Mouse (Mus musculus): ENCODE data around the gene Spaca4. TPM values are rescaled to one million over a fixed set of nuclear protein-coding genes. Genes with fewer than 3 reads are reported as not detected.

The Spaca4 gene
- total RNA-seq, 2 experiments from 2014 or later, result not detected

DNA sequence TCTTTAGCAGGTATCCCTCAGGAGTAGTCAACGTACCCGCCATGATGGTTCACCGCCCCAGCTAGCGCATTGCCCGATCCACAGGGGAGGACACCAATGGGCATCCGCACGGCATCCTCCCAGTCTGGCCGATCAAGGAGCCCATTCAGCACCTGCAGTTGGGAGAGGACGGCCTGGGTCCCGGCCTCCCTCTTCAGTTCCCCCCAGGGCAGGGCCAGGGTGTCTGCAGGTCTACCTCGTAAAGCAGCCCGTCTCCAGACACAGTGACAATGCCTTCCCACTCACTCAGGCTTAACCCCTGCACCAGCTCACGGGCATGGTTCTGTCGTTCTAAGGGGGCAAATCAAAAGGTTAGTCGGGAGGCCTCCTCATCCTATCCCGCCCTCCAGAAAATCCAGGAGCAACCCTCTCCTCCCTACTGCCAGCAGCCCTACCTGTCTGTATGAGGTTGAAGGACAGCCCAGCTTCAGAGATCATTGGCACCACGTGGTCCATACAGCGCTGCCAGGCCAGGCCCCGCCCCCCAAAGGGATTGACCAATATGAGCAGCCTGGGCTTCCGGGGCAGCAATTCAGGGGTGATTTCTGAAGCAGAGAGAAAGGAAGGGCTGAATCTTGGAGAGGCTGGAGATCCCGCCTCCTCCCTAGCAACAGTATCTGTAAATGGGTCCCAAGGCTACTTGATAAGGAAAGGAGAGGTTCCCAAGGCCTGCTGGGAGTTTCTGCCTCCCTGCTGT, 13.4 kb downstream of the Spaca4 start:
- peak; percentile 84 for DNase-seq

DNA sequence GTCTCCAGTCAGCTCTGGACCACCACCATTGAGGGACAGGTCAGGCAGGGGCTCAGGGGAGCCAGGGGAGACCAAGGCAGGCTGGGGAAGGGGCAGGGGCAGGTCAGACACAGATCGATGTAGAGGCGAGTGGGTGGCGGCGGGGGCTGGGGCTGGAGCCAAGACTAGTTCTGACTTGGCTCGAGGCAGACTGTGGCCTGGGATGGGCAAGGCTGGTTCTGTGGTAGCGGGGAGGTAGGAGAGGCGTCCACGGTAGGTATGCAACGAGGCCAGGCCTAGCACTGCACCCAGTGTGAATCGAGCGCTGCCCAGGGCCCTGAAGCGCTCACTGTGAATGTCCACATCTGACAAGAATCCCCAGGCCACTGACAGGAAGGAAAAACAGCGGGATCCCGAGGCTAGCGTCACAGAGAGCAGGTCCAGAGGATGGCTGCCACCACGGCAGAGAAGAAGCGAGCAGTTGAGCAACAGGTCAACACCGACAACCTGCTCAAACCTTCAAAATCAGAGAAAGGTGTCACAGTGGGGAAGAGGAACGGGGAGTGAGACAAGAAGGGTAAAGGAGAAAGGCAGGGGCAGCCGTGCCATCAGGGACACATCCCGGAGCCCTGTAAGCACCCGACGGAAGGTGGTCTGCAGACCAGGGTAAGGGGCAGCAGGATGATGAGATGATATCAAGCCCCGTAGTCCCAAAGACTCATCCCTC, 14.1 kb downstream of the Spaca4 start:
- no peak for DNase-seq

DNA sequence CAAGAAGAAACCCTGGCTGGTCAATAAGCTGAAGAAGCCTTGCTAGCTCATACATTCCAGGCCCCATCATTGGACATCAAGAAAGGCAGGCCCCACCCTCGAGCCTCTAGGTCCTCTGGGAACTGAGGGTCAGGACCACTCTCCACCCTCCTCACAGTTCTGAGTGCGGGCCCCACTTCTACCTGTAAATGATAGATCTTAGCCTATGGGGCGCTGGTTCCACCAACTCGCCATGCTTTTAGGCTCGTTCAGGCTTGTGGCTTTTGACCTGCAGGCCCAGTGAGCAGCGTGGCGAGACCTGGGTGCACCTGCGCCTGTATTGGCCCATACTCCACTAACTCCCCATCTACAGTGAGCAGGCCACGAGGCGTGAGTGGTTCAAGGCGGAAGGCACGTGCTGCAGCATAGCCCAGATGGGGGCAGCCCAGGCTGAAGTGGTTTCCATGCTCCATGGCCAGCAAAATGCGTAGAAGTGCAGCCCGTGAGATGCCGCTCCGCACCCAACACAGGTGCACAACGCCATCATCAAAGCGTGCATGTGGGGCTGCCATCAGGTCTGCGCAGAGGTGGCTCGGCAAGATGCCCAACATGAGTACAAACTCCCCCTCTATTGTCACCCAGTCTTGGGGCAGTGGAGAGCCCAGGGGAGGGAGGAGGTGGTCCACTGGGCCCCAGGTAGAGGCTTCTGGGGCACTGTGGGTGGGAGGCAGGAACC, 15.0 kb downstream of the Spaca4 start:
- DNase-seq, result no peak

DNA sequence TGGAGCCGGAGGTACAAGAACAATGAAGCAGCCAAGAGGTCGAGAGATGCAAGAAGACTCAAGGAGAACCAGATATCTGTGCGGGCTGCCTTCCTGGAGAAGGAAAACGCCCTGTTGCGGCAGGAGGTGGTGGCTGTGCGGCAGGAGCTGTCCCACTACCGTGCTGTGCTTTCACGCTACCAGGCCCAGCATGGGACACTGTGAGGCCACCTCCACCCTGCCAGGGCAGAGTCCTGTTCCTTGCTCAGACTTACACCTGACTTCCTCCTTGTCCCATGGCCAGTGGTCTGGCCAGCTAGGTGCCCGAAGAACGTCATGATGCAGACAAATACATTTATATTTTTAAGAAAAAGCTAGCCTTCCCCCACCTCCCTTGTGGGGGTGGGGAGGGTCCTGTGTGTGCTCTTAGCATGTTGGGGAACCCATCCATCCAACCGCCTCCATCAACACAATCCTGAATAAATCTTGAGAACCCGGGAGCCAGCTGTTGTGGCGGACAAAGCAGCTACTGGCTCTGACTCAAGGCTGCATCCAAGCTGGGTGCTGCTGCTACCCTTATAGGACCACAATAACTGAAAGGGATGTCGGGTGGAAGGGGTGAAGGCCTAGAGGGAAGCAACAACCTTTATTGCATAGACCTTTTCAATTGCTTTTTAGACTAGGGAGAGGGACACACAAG, 15.8 kb downstream of the Spaca4 start:
- DNase-seq, result no peak

DNA sequence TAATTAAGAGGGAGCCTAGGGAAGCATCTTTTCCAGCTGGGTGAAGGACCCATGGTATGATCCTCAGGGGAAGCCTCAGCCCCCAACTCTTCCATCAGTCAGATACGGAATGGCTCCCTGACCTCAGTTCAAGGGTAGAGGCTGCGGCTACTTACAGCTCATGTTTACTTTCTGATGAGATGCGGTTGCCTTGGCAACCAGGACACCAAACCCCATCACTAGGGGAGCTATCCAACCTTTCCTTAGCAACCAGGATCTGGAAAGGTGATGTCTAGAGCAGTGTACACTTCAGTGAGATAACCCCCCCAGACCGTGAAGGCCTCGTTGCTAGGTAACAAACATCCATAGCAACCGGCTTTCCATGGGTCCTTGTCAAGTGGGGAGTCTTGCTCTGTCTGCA, 16.6 kb downstream of the Spaca4 start:
- DNase-seq, result no peak

DNA sequence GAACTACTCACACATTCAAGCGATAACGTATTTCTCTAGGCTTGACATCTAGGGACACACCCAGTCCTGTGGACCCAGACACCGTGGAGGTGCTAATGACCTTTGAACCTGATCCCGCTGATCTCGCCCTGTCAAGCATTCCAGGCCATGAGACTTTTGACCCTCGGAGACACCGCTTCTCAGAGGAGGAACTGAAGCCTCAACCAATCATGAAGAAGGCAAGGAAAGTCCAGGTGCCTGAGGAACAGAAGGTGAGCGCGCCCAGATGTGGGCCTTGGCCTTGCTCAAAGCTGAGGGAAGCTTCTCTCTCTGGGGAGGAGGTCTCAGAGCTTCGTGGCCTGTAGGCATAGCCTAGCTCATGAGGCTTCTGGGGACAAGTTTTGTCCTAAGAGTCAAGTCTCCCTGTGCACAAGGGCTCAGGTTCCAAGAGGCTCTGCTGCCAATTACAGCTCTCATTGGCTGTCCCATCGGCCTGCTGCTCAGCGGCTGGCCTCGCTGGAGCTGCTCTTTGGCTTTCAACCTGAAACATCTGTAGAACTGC, 17.3 kb downstream of the Spaca4 start:
- no peak for DNase-seq

DNA sequence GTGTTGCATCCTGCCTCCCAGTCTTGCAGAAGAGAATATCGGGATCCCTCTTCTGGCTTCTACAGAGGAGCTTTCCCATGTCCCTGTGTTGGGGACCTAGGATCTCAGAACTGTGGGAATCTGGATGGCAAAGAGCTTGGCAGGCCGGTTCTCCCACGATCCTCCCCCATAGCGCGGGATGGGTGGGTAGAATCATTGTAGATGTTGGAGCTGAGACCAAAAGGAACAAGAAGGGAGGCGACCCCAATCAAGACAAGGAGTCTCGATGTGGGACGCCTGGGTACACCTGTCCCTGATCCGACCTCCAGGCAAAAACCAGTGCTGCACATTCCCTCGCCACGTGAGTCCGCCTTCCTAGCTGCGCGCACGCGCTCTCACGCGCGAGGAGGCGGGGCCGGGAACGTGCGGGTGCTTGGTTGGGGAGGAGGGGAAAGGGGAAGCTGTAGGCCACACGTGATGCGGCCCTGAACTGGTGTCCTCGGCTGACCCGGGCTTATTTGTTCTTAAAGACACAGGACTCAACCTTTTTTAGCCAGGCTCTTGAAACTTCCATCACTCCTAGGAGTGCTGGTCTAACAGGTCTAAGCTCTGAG, 18.1 kb downstream of the Spaca4 start:
- DNase-seq, result peak; percentile 98

DNA sequence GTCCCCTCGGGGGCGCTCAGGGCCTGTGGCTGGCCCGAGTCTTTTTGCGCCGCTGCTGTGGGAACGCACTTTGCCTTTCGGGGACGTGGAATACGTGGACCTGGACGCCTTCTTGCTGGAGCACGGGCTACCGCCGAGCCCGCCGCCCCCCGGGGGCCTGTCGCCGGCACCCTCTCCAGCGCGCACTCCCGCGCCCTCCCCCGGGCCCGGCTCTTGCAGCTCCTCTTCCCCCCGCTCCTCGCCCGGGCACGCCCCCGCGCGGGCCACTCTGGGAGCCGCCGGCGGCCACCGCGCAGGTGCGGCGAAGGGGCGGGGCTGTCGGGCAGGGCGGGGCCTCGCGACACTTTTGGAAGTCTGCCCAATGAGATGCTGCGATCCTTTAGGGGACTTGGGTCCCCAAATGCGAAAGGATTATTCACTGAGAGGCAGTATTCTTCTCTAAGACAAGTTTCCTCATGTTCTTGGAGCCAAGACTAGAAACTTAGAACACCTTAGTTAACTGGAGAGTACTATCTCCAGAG, 18.8 kb downstream of the Spaca4 start:
- peak; percentile 96 for DNase-seq

DNA sequence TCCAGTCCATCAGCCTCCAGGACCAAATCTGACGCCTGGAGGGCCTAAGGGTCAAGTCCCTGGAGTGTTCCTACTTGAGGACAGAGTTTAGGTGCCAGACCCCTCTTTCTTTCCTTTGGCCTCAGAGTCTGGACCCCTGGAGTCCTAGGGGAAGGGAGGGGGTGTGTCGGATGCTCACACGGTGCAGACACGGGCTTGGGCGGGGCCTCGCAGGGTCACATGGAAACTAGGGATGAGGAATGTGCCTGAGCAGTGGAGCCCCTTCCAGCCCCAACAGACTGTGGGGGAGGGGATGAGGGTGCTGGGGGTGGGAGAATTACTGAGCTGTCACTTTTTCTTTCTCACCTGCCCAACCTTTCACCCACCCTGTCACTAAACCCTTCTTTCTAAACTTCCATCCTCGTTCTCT, 19.7 kb downstream of the Spaca4 start:
- DNase-seq, result peak; percentile 90

DNA sequence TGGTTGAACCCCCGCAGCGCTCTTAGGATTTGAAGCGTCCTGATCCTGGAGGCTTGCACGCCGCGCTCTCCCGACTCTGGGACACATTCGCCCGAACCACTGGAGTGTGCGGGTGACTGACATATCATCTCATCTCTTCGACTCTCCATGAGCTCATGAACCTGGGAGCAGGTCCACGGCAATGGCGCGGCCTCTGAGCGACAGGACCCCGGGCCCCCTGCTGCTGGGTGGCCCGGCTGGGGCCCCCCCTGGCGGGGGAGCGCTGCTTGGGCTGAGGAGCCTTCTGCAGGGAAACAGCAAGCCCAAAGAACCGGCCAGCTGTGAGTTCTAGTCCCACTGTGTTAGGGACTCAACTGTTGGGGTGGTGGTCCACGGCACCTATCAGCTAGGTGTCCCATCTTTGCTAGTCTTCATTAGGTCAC, 20.2 kb downstream of the Spaca4 start:
- peak; percentile 53 for DNase-seq

DNA sequence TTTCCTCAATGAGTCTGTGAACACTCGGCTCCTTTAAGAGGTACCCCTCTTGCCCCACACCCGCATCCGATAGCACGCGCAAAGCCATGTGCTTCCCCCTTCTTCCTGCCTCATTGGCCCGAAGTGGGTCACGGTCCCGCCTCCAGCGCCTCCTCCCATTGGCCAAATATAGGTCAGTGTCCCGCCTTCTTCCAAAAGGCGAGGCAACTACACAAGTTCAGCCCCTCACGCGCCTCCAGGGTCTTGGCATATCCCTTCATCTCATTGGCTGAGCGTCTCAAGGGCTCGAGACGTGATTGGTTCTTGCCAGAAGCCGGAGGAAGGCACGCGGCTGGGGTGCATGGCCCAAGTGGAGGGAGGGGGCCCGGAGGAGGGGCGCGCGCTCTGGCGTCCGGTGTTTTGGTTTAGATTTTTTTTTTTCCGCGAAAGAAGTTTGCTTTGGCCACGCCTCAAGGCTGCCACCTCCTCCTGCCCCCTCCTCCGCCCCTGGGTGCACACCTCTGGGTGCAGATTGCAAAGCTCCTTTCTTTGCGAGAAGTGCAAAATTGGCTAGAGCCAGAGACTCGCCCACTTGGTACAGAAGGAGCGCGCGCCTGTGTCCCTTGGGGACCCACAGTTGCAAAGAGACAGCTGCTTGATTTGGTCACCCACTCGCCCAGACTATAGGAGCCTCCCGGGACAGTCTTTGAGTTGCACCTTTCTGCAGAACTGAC, 20.7 kb downstream of the Spaca4 start, which contains the start of gene Dbp:
Dbp (plus strand) TSS at position 359 of the 713 bp plus-strand sequence.
- DNase-seq, result peak; percentile 98

DNA sequence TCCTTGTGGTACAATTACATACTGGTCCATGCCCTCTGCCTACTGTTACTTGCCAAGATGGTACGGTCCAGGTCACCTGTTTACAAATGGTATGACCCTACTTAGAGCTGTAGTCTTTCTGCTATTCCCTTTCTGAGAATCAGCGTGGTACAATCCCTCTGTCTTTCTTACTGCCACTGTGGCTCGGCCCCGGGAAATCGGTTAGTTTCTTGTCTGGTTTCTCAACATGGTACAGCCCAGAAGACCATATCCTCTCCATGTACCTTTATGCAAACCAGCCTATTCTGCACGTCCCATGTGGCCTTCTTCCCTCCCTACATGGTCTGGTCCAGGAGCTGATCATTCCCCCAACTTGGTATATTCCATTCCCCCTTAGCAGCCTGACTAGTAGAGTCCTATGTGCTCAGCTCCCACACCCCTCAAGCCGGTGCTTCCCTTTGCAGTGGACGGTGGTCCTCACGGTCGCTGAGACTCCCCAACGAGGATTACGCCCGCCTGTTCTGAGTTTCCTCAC, 21.5 kb downstream of the Spaca4 start:
- DNase-seq, result peak; percentile 70

DNA sequence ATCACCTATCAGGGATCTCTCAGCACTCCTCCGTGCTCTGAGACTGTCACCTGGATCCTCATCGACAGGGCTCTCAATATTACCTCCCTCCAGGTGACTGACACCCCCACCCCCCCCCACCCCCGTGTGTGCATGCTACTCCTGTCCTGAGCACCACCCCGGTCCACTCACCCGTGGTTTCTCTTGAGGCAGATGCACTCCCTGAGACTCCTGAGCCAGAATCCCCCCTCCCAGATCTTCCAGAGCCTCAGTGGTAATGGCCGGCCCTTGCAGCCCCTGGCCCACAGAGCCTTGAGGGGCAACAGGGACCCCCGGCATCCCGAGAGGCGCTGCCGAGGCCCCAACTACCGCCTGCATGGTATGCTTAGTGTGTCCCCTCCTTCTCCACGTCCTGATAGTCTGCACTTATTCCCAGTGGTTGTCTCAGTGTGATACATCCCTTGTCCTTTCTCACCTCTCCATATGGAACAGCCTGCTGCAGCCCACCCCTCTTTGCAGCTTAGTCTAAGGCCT, 22.0 kb downstream of the Spaca4 start:
- DNase-seq, result peak; percentile 3

DNA sequence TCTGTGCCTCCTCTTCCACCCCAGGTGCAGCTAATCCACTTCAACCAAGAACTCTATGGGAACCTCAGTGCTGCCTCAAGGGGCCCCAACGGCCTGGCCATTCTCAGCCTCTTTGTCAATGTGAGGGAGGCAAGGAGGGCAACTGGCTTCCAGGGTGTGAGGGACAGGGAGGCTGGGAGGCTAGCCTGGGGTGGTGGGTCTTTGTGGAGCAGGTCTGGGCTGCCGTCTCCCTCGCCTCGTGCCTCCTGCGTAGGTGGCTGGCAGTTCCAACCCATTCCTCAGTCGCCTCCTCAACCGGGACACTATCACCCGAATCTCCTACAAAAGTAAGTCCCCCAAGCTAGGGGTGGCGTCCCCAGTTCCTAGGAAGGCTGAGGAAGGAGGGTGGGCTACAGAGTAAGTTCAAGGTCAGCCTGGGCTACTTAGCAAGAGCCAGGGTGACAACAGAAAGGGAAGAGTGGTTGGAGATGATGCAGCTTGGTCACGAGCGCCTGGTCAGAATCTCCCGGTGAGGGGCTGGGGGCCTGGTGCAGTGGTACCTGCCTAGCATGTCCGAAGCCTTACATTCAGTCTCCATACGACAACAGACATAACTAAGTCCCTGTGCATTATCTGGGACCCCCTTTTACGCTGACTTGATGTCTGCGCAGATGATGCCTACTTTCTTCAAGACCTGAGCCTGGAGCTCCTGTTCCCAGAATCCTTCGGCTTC, 22.6 kb downstream of the Spaca4 start:
- DNase-seq, result peak; percentile 7

DNA sequence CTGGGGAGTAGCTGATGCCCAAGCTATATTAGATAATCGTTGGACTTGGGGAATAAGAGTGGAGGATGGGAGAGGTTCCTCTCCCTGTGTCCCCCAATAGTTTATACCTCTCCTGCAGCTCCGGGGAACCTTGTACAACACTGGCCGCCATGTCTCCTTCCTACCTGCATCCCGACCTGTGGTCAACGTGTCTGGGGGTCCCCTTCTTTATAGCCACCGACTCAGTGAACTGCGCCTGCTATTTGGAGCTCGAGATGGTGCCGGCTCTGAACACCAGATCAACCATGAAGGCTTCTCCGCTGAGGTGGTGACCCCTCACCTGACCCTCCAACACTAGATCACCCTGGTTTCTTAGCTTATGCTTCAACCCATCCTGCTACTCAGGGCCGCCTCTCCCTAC, 23.3 kb downstream of the Spaca4 start:
- peak; percentile 4 for DNase-seq

DNA sequence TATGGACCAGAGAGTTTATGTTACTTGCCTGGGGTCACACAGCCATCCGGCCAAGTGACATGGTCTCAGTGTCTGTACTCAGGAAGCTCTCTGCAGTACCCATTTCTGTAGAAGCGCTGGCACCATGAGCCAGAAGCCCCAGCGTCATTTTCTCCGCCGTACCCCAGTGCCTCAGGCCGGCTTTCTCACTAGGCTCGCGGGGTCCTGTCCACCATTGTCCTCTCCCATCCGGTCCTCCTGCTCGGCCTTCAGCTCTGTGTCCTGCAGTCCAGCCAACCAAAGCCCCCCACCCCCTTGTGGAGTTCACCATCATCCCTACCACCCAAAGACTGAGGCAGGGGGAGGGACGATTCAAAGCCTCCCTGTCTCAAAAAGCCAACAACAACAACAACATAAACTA, 24.0 kb downstream of the Spaca4 start:
- DNase-seq, result no peak

DNA sequence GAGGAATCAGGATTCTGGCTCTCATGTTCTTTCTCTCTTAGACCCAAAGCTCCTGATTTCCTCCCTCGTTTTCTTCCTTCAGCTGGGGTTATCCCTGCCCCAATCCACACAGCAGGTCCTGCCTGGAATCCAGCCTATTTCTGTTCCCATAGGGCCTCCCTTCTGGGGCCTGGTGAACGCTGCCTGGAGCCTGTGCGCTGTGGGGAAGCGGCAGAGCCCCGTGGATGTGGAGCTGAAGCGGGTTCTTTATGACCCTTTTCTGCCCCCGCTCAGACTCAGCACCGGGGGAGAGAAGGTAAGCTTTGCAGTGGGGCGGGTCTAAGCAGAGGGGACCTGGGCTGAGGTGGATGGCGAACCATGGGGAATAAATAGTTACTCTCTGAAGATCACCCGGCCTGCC, 24.5 kb downstream of the Spaca4 start:
- DNase-seq, result peak; percentile 66

DNA sequence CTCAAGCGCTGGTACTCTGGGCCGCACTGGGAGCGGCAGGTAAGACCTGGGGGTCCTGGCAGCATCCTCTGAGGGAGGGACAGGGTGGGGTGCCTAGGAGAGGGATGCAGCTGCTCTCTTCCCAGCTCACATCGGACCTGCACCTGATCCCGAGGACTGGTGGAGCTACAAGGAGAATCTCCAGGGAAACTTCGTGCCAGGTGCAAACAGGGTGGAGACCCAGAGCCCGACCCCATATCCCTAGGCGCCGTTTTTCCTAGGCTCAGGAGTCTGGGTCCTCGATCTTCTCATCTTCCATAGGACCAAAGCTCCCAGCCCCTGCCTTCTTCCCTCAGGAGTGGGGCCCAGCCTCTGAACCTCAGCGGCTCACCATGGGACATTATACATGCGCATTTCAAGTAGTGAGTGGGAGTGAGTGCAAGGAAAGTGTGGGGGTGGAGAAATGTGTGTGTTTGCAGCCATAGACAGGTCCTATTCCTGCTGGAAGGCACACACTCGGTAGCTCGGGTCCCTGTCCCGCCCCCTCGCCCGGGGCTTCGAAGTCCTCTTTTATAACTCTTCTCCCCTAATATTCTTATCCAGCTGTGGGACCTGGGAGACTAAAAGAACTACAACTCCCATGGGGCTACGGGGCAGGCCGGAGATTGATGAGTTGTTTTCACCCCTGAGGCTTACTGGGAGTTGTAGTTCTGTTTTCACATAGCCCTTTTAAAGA, 25.2 kb downstream of the Spaca4 start:
- peak; percentile 83 for DNase-seq

DNA sequence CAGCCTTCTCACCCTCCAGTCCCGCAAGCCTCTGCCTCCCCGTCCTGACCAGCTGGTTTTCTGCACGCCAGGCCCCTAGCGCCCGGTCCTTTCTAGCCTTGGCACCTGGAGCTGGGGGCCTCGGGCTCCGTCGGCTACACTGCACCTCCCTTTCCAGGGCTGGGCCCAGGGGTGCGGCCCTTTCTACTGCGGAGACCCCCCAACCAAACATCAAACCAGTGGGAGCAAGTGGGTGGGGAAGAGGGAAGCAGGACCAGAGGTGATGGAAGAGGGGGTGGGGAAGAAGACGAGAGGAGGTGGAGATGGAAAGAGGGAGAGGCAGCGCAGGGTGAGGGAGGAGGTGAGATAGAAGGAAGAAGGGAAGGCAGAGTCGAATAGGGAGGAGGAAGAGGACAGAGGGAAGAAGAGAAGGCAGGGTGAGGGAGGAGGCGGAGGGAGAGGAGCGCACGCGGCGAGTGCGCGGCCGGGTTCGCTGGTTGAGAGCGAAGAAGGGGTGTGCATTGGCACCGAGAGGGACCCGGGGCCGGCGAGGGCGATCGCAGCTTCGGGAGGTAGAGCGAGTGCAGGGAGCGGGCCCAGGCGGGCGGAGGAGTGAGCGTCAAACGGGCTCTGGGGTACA, 26.0 kb downstream of the Spaca4 start, which contains the start of gene Car11:
Car11 (plus strand) TSS at position 321 of the 619 bp plus-strand sequence.
- DNase-seq, result no peak
